Mouse (Mus musculus) brain, embryonic 14.5 days (tissue): ENCODE measurements at regions not wholly inside any gene's neighbourhood (a gene's known extent, or its start where the extent isn't known, plus 50 kb on each side); places are given as distances from the start of the nearest gene placed in this dataset.

Source experiments
- DNase-seq: peaks from one replicate; pipeline ENCODE4 v3.0.0-alpha.2; 2011; ENCODE audit warnings: low read depth
- CTCF ChIP-seq: fragments of 200-500 bp; IDR thresholded peaks from 2 replicates; pipeline ENCODE4 v1.5.1; 2012; ENCODE audit warnings: inconsistent platforms, mild to moderate bottlenecking, moderate library complexity, borderline replicate concordance; ENCODE audit not compliant: insufficient read depth, insufficient read length; ENCODE audit errors: extremely low read depth
- POLR2A ChIP-seq: fragments of 200-500 bp; IDR thresholded peaks from 2 replicates; pipeline ENCODE4 v1.6.1; 2012; ENCODE audit warnings: mild to moderate bottlenecking, inconsistent platforms, borderline replicate concordance; ENCODE audit not compliant: poor library complexity, insufficient read depth, insufficient read length, severe bottlenecking; ENCODE audit errors: extremely low read depth

GRCm38 (mm10) chr4:142617676-142618075 lies 378.5 kb upstream of the Kazn start:
- peak; percentile 40 for DNase-seq
- TF ChIP-seq POLR2A (no peak), CTCF (peak; percentile 55; the same call in 1 of the 2 replicates)

GRCm38 (mm10) chr4:142616901-142617300 lies 377.7 kb upstream of the Kazn start:
- TF ChIP-seq POLR2A, result no peak
- TF ChIP-seq CTCF, result no peak
- no peak for DNase-seq

GRCm38 (mm10) chr4:142605098-142605497 lies 365.9 kb upstream of the Kazn start:
- no peak for DNase-seq
- no peak for TF ChIP-seq CTCF
- no peak for TF ChIP-seq POLR2A

- no peak for TF ChIP-seq CTCF
- TF ChIP-seq POLR2A, result no peak
- DNase-seq, result no peak
Observed at GRCm38 (mm10) chr4:142597214-142597613, 358.0 kb upstream of the Kazn start.

GRCm38 (mm10) chr4:142589084-142589741 lies 350.0 kb upstream of the Kazn start:
- no peak for TF ChIP-seq POLR2A
- TF ChIP-seq CTCF, result no peak
- no peak for DNase-seq

GRCm38 (mm10) chr4:142588418-142589083 lies 349.4 kb upstream of the Kazn start:
- TF ChIP-seq CTCF (no peak), POLR2A (no peak)
- DNase-seq, result peak; percentile 75

- TF ChIP-seq POLR2A, result no peak
- TF ChIP-seq CTCF, result no peak
- DNase-seq, result peak; percentile 71
Observed at GRCm38 (mm10) chr4:142587345-142588035, 348.3 kb upstream of the Kazn start.

- no peak for TF ChIP-seq CTCF
- no peak for TF ChIP-seq POLR2A
- peak; percentile 56 for DNase-seq
Observed at GRCm38 (mm10) chr4:142578536-142578935, 339.3 kb upstream of the Kazn start.

- no peak for TF ChIP-seq POLR2A
- no peak for TF ChIP-seq CTCF
Observed at GRCm38 (mm10) chr4:142577519-142577918, 338.3 kb upstream of the Kazn start.

GRCm38 (mm10) chr4:142574528-142574927 lies 335.3 kb upstream of the Kazn start:
- TF ChIP-seq POLR2A (no peak), CTCF (no peak)
- peak; percentile 59 for DNase-seq

More at GRCm38 (mm10) chr4:142577519-142577918, 338.3 kb upstream of the Kazn start:
- peak; percentile 64 for DNase-seq

- TF ChIP-seq CTCF (no peak), POLR2A (no peak)
- DNase-seq, result peak; percentile 81
Observed at GRCm38 (mm10) chr4:142570712-142571111, 331.5 kb upstream of the Kazn start.
